Mouse (Mus musculus) urinary bladder, adult 18-20 months (tissue): ENCODE measurements around the gene Arl4a.

Source experiments
- DNase-seq, 2 experiments: peaks; one replicate each; pipeline ENCODE4 v3.0.0; 2022; ENCODE audit warnings: low spot score in 2 of 2, mixed read lengths in 2 of 2

Arl4a gene

DNA sequence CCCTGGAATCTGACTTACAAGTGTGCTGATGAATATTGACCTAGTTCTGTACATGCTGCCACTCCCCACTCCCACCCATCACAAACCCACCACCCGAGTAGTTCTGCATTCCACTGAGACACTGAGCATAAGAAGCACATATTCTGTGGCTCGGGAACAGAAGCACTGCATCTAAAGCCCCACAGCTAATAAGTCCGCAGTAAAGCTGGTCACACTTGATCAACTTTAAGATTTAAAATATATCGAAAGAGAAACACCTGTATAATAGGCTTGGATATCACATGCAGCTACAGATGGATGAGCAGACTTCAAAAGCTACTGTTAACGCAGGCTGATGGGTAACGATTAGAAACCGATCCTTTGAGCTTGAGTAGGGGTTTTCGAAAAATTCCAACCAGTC is 78.7 kb downstream of the Arl4a start:
- DNase-seq: no peak

GRCm38 (mm10) chr12:39957931-39958671 is 79.7 kb downstream of the Arl4a start:
- no peak for DNase-seq

DNA sequence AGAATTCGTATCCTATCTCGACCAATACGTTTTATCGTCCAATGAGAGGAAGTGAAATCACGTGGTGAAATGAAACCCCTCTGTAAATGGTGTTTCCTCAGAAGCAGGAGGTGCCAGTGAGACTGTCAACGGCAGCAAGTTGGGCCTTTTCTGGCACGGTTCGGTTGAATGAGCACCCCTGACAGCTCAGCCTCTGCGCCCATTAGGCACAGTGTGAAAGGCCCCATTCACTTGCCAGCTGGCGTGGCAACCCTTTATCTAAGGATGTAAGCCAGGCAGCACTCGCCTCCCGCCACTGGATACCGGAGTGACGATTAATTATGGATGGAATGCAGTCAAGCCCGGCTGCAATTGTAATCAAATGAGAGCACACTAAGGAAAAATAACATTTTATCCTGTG is 81.4 kb downstream of the Arl4a start:
- DNase-seq: no peak
